Mouse (Mus musculus): ENCODE measurements at regions not wholly inside any gene's neighbourhood (a gene's known extent, or its start where the extent isn't known, plus 50 kb on each side); places are given as distances from the start of the nearest gene placed in this dataset.
A peak's percentile ranks its signal among the peaks of the same experiment; 100 is the strongest.

GRCm38 (mm10) chr4:114686091-114686490 lies 135.4 kb upstream of the Gm12830 start:
- ATAC-seq: no peak
- no peak overlapping the region for H3K4me3 ChIP-seq (replicated peaks)
- H3K4me1 ChIP-seq (replicated peaks): peaks cover 14% of the 10 kb centered on the region
- 56% methylated on average over 4 of the region's 4 CpGs for WGBS
- peaks cover 17% of the 10 kb centered on the region; the same call in 1 of the 2 replicates for H3K27me3 ChIP-seq
- H3K36me3 ChIP-seq: no peaks in the 10 kb centered on the region
- no peaks in the 10 kb centered on the region for H3K9me3 ChIP-seq
- no peak overlapping the region; the same call in 1 of the 2 replicates for H3K4me2 ChIP-seq (replicated peaks)
- no peak overlapping the region for H3K9ac ChIP-seq (replicated peaks)
- no peak overlapping the region for H3K27ac ChIP-seq

GRCm38 (mm10) chr4:114688356-114688972 lies 133.1 kb upstream of the Gm12830 start:
- H3K27ac ChIP-seq: no peak overlapping the region
- H3K4me1 ChIP-seq (replicated peaks): peaks cover 14% of the 10 kb centered on the region
- 40% methylated on average over 16 of the region's 16 CpGs for WGBS
- H3K27me3 ChIP-seq: peaks cover 17% of the 10 kb centered on the region; the same call in 1 of the 2 replicates
- ATAC-seq: no peak
- H3K9me3 ChIP-seq: no peaks in the 10 kb centered on the region
- no peak overlapping the region for H3K9ac ChIP-seq (replicated peaks)
- no peak overlapping the region for H3K4me3 ChIP-seq (replicated peaks)
- H3K36me3 ChIP-seq: no peaks in the 10 kb centered on the region
- H3K4me2 ChIP-seq (replicated peaks): no peak overlapping the region

- Histone ChIP-seq H3K9ac (replicated peaks) (no peak overlapping the region), H3K9me3 (no peaks in the 10 kb centered on the region), H3K4me2 (replicated peaks) (no peak overlapping the region), H3K4me3 (replicated peaks) (no peak overlapping the region), H3K27me3 (peaks cover 17% of the 10 kb centered on the region; the same call in 1 of the 2 replicates), H3K27ac (no peak overlapping the region), H3K36me3 (no peaks in the 10 kb centered on the region), H3K4me1 (replicated peaks) (peaks cover 14% of the 10 kb centered on the region)
- ATAC-seq: no peak
- 69% methylated on average over 6 of the region's 6 CpGs for WGBS
Observed at GRCm38 (mm10) chr4:114688973-114689371, 132.6 kb upstream of the Gm12830 start.

- Histone ChIP-seq H3K9me3 (no peaks in the 10 kb centered on the region), H3K36me3 (no peaks in the 10 kb centered on the region), H3K4me1 (replicated peaks) (no peaks in the 10 kb centered on the region), H3K4me2 (replicated peaks) (no peak overlapping the region), H3K9ac (replicated peaks) (no peak overlapping the region), H3K4me3 (replicated peaks) (no peak overlapping the region), H3K27ac (no peak overlapping the region), H3K27me3 (0 out of 2 replicates have a peak, but pooled peaks cover 3% of the 10 kb centered on the region)
- ATAC-seq: no peak
- 61% methylated on average over 4 of the region's 4 CpGs for WGBS
Observed at GRCm38 (mm10) chr4:114705586-114705985, 115.9 kb upstream of the Gm12830 start.

GRCm38 (mm10) chr4:114710182-114710909 lies 111.2 kb upstream of the Gm12830 start:
- Histone ChIP-seq H3K36me3 (no peaks in the 10 kb centered on the region), H3K9me3 (no peaks in the 10 kb centered on the region), H3K27me3 (no peaks in the 10 kb centered on the region), H3K4me2 (replicated peaks) (no peak overlapping the region), H3K4me3 (replicated peaks) (no peak overlapping the region), H3K27ac (no peak overlapping the region), H3K4me1 (replicated peaks) (no peaks in the 10 kb centered on the region), H3K9ac (replicated peaks) (no peak overlapping the region)
- 73% methylated on average over 3 of the region's 3 CpGs for WGBS
- ATAC-seq: no peak

GRCm38 (mm10) chr4:114711082-114711481 lies 110.4 kb upstream of the Gm12830 start:
- H3K27ac ChIP-seq: no peak overlapping the region
- WGBS: 67% methylated on average over 3 of the region's 3 CpGs
- no peak for ATAC-seq
- H3K4me1 ChIP-seq (replicated peaks): no peaks in the 10 kb centered on the region
- H3K27me3 ChIP-seq: no peaks in the 10 kb centered on the region
- H3K36me3 ChIP-seq: no peaks in the 10 kb centered on the region
- H3K9me3 ChIP-seq: no peaks in the 10 kb centered on the region
- no peak overlapping the region for H3K4me2 ChIP-seq (replicated peaks)
- H3K9ac ChIP-seq (replicated peaks): no peak overlapping the region
- no peak overlapping the region for H3K4me3 ChIP-seq (replicated peaks)

GRCm38 (mm10) chr4:114712005-114712665 lies 109.4 kb upstream of the Gm12830 start:
- no peak for ATAC-seq
- Histone ChIP-seq H3K4me2 (replicated peaks) (no peak overlapping the region), H3K36me3 (no peaks in the 10 kb centered on the region), H3K27me3 (no peaks in the 10 kb centered on the region), H3K27ac (no peak overlapping the region), H3K9ac (replicated peaks) (no peak overlapping the region), H3K4me1 (replicated peaks) (no peaks in the 10 kb centered on the region), H3K4me3 (replicated peaks) (no peak overlapping the region), H3K9me3 (no peaks in the 10 kb centered on the region)
- 58% methylated on average over 7 of the region's 7 CpGs for WGBS

- no peak overlapping the region for H3K4me2 ChIP-seq (replicated peaks)
- no peak overlapping the region for H3K9ac ChIP-seq (replicated peaks)
- WGBS: 79% methylated on average over 4 of the region's 4 CpGs
- no peak overlapping the region for H3K4me3 ChIP-seq (replicated peaks)
- H3K36me3 ChIP-seq: no peaks in the 10 kb centered on the region
- peak; percentile 54; the same call in 1 of the 2 replicates for ATAC-seq
- no peak overlapping the region for H3K27ac ChIP-seq
- no peaks in the 10 kb centered on the region for H3K9me3 ChIP-seq
- no peaks in the 10 kb centered on the region for H3K27me3 ChIP-seq
- no peaks in the 10 kb centered on the region for H3K4me1 ChIP-seq (replicated peaks)
Observed at GRCm38 (mm10) chr4:114712921-114713527, 108.5 kb upstream of the Gm12830 start.

GRCm38 (mm10) chr4:114716703-114717102 lies 104.8 kb upstream of the Gm12830 start:
- Histone ChIP-seq H3K4me3 (replicated peaks) (no peak overlapping the region), H3K9ac (replicated peaks) (no peak overlapping the region), H3K4me2 (replicated peaks) (no peak overlapping the region), H3K4me1 (replicated peaks) (no peaks in the 10 kb centered on the region), H3K36me3 (no peaks in the 10 kb centered on the region), H3K9me3 (no peaks in the 10 kb centered on the region), H3K27ac (no peak overlapping the region), H3K27me3 (no peaks in the 10 kb centered on the region)
- no peak for ATAC-seq
- 87% methylated on average over 2 of the region's 2 CpGs for WGBS

GRCm38 (mm10) chr4:114720696-114721095 lies 100.8 kb upstream of the Gm12830 start:
- 68% methylated on average over 3 of the region's 3 CpGs for WGBS
- Histone ChIP-seq H3K9ac (replicated peaks) (no peak overlapping the region), H3K9me3 (no peaks in the 10 kb centered on the region)

GRCm38 (mm10) chr4:114721386-114721785 lies 100.1 kb upstream of the Gm12830 start:
- no peak for ATAC-seq
- peaks cover 12% of the 10 kb centered on the region; the same call in 1 of the 2 replicates for H3K27me3 ChIP-seq
- H3K27ac ChIP-seq: no peak overlapping the region
- H3K4me1 ChIP-seq (replicated peaks): no peaks in the 10 kb centered on the region
- H3K4me2 ChIP-seq (replicated peaks): no peak overlapping the region
- H3K9me3 ChIP-seq: no peaks in the 10 kb centered on the region
- H3K36me3 ChIP-seq: no peaks in the 10 kb centered on the region
- no peak overlapping the region for H3K4me3 ChIP-seq (replicated peaks)
- 67% methylated on average over 2 of the region's 2 CpGs for WGBS
- H3K9ac ChIP-seq (replicated peaks): no peak overlapping the region

More at GRCm38 (mm10) chr4:114720696-114721095, 100.8 kb upstream of the Gm12830 start:
- Histone ChIP-seq H3K36me3 (no peaks in the 10 kb centered on the region), H3K27ac (no peak overlapping the region), H3K4me1 (replicated peaks) (no peaks in the 10 kb centered on the region), H3K4me3 (replicated peaks) (no peak overlapping the region), H3K27me3 (peaks cover 12% of the 10 kb centered on the region; the same call in 1 of the 2 replicates), H3K4me2 (replicated peaks) (no peak overlapping the region)
- no peak for ATAC-seq
